Mouse (Mus musculus) macrophage (primary cell): ENCODE results near the gene Tyro3. TPM values are rescaled to one million over a fixed set of nuclear protein-coding genes. Genes with fewer than 3 reads are reported as not detected.

Experiments used
- H3K27ac ChIP-seq: fragments of 350-480 bp; formaldehyde crosslinking; 2 replicates; pipeline ENCODE4 v1.9.0; 2021
- H3K36me3 ChIP-seq: fragments of 350-480 bp; formaldehyde crosslinking; 2 replicates; pipeline ENCODE4 v1.9.0; 2021; ENCODE audit errors: inconsistent target
- H3K4me3 ChIP-seq: fragments of 350-480 bp; formaldehyde crosslinking; 2 replicates; pipeline ENCODE4 v1.9.0; 2021; ENCODE audit errors: inconsistent target
- H3K79me2 ChIP-seq: fragments of 350-480 bp; formaldehyde crosslinking; 2 replicates; pipeline ENCODE4 v1.9.0; 2021; ENCODE audit errors: inconsistent target
- WGBS: methylation state at CpG from one replicate; pipeline ENCODE4 v1.1.7; 2026; ENCODE audit warnings: inconsistent platforms; ENCODE audit not compliant: missing documents; 5-methylcytosine and 5-hydroxymethylcytosine counted together
- polyA plus RNA-seq: library from polyadenylated mRNA; stranded (reverse); fragments of 250-400 nt; gene quantifications from 3 replicates; pipeline ENCODE4 v1.2.4, GENCODE M21; 2018; ENCODE audit warnings: inconsistent platforms

The Tyro3 gene
- polyA plus RNA-seq, 1 experiment from 2014 or later: 0.93 TPM

DNA sequence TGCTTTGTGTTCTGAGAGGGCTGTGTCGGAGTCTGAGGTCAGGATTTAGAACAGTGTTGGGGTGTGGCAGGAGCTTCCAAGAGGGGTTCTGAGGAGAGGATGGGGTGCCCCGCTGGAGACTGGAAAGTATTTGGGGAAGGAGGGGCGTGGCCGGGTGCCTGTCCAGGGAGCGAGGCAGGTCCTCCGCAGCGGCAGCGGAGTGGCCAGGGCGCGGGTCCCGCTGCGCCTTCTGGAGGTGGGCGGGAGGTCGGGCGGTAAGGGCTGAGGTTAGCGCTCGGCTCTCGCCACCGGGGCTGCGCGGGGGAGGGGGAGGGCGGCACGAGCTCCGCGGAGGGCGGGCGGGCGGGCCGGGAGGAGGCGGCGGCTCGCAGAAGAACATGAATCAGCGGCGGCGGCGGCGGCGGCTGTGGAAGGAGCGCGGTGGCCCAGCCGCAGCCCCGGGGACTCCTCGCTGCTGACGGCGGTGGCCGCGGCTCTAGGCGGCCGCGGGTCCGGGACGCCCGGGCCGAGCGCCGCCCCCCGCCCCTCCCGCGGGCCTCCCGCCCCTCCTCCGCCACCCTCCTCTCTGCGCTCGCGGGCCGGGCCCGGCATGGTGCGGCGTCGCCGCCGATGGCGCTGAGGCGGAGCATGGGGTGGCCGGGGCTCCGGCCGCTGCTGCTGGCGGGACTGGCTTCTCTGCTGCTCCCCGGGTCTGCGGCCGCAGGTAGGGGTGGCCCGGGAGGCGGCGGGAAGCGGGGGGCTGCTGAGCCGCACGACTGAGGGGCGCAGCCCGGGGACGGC is 1.8 kb downstream of the Tyro3 start:
- no peaks in the 10 kb centered on the region for H3K36me3 ChIP-seq
- no peak overlapping the region for H3K27ac ChIP-seq
- no peaks in the 10 kb centered on the region for H3K79me2 ChIP-seq
- under 1% methylated on average over 33 of the region's 89 CpGs for WGBS
- H3K4me3 ChIP-seq: no peak overlapping the region

- Histone ChIP-seq H3K27ac (no peak overlapping the region), H3K36me3 (no peaks in the 10 kb centered on the region), H3K79me2 (no peaks in the 10 kb centered on the region), H3K4me3 (no peak overlapping the region)
- WGBS: 2% methylated on average over 15 of the region's 27 CpGs
Measured at GRCm38 (mm10) chr2:119799961-119800550, 2.5 kb downstream of the Tyro3 start.

DNA sequence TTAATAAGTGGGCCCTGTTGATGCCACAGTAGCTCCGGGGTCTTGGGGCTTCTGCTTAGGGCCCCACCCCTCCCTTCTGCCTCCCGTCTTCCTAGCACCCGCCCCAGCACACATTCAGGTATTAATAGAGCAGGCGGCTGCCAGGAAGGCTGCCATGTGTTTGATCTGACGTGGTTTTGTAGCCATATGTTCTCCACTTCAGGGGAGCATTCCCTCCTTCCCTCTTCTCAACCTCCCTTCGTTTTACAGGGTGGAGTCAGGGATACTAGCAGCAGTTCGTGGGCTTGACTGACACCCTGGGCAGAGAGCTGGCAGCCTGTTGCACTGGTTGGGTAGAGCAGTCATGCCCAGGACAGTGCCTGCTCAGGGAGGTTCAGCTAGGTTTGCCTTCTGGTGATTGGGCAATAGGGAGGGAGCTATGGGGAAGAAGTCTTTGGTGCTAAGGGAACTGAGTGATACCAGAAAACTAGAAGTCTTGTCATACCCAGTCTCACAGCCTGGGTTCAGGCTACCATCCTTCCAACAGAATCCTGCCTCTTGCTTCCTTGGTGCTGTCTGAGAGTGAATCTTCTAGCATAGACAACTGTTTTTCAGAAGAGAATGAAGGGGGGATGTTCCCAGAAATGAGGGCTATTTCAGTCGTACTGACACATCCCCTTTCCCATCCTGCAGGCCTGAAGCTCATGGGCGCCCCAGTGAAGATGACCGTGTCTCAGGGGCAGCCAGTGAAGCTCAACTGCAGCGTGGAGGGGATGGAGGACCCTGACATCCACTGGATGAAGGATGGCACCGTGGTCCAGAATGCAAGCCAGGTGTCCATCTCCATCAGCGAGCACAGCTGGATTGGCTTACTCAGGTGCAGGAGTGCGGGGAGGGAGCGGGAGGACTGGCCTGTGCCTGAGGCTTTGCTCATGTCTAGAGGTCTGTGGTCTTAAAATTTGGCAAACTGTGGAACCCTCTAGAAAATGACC is 3.6 kb downstream of the Tyro3 start:
- Histone ChIP-seq H3K27ac (no peak overlapping the region), H3K36me3 (no peaks in the 10 kb centered on the region), H3K4me3 (no peak overlapping the region), H3K79me2 (no peaks in the 10 kb centered on the region)
- 70% methylated on average over 12 of the region's 15 CpGs for WGBS

DNA sequence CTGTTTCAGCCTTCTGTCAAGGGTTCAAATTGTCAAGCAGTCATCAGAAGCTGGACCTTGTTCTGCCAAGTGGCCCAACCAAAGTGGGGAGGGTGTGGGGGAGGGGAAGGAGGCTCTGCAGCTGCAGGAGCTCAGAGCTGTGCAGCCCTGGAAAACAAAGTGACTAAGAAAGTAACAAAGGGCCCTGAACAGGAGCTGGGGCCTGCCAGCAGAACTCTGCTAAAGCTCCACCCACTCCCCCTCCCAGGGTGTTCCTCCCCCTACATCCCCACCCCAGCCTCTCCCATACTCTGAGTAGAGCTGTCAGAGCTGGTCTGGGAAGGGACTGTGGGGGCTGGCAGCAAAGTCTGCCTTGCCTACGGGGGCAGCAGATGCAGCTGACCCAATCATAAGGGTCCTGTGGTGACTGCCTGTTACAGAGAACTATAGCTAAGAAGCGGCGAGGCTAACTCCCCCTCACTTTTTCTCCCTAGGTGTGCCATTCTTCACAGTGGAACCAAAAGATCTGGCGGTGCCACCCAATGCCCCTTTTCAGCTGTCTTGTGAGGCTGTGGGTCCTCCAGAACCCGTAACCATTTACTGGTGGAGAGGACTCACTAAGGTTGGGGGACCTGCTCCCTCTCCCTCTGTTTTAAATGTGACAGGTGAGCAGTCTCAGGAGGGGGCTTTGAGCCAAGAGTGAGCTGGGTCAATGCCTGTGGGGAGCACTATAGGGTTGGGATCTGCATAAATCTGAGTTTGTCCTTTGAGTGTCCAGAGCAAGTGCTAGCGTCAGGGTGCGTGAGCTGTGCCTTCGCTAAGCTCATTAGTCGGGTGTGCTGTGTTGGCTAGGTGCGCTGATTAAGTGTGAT is 5.5 kb downstream of the Tyro3 start:
- Histone ChIP-seq H3K4me3 (no peak overlapping the region), H3K36me3 (no peaks in the 10 kb centered on the region), H3K79me2 (no peaks in the 10 kb centered on the region), H3K27ac (no peak overlapping the region)
- 94% methylated on average over 6 of the region's 10 CpGs for WGBS

- no peaks in the 10 kb centered on the region for H3K79me2 ChIP-seq
- no peak overlapping the region for H3K27ac ChIP-seq
- H3K36me3 ChIP-seq: no peaks in the 10 kb centered on the region
- WGBS: 77% methylated on average over 6 of the region's 6 CpGs
- no peak overlapping the region for H3K4me3 ChIP-seq
Measured at GRCm38 (mm10) chr2:119803618-119804274, 6.2 kb downstream of the Tyro3 start.

DNA sequence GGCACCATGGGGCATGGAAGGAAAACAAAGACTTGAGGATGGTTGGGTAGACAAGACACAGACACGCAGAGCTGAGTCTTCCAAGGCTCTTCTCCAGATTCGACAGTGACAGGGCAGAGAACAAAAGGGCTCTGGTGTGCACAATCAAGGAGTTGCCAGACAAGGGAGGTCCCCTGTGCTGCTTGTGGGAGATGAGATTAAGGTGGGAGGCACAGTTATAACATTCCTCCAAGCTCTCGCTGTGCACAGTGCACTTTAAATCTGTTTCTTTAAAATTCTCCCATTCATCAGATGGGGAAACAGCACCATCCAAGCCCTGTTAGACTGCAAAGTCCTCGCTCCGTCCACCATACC is 6.7 kb downstream of the Tyro3 start:
- H3K4me3 ChIP-seq: no peak overlapping the region
- H3K79me2 ChIP-seq: no peaks in the 10 kb centered on the region
- no peak overlapping the region for H3K27ac ChIP-seq
- no peaks in the 10 kb centered on the region for H3K36me3 ChIP-seq
- WGBS: 94% methylated on average over 4 of the region's 5 CpGs

DNA sequence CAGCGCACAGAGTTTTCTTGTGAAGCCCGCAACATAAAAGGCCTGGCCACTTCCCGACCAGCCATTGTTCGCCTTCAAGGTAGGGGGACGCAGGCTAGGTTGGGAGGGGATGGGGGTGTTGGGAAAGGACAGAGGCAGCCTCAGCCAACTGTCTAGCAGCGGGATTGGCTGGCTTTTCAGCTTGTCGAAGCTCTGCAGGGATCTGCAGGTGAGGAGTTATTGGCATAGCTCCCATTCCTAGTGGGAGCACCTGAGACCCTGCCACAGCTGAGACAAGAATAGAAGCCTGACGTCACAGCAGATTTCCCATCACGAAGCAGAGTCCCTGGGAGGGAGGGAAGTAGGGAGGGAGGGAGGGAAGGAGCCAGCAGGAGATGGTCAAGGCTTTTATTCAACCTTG is 7.2 kb downstream of the Tyro3 start:
- WGBS: 84% methylated on average over 9 of the region's 9 CpGs
- Histone ChIP-seq H3K4me3 (no peak overlapping the region), H3K36me3 (no peaks in the 10 kb centered on the region), H3K27ac (no peak overlapping the region), H3K79me2 (no peaks in the 10 kb centered on the region)

- Histone ChIP-seq H3K27ac (no peak overlapping the region), H3K36me3 (no peaks in the 10 kb centered on the region), H3K79me2 (no peaks in the 10 kb centered on the region), H3K4me3 (no peak overlapping the region)
- 96% methylated on average over 7 of the region's 8 CpGs for WGBS
Measured at GRCm38 (mm10) chr2:119805536-119805935, 8.0 kb downstream of the Tyro3 start.

GRCm38 (mm10) chr2:119808438-119808837 is 10.9 kb downstream of the Tyro3 start:
- no peaks in the 10 kb centered on the region for H3K36me3 ChIP-seq
- WGBS: 97% methylated on average over 4 of the region's 4 CpGs

DNA sequence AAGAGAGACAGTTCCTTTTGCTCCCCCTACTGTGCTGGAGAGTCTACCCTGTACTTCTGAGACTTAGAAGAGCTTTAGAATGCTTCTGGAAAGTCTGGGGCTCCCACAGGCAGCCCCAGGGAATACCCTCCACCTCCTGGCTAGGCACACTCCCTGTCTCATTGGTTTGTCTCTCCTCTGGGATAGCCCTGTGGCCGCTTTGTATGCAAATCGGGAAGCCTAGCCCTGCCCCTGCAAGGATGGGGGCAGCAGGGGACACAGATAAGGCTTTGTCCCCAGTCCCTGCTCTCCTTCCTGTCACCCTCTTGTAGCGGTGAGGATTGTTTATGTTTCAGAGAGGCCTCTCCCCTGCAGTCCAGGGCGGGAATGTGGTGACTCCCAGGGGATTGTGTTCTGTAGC is 11.3 kb downstream of the Tyro3 start:
- Histone ChIP-seq H3K27ac (no peak overlapping the region), H3K4me3 (no peak overlapping the region), H3K36me3 (no peaks in the 10 kb centered on the region), H3K79me2 (no peaks in the 10 kb centered on the region)
- WGBS: 93% methylated on average over 4 of the region's 4 CpGs

More at GRCm38 (mm10) chr2:119808438-119808837, 10.9 kb downstream of the Tyro3 start:
- no peaks in the 10 kb centered on the region for H3K79me2 ChIP-seq
- no peak overlapping the region for H3K27ac ChIP-seq
- H3K4me3 ChIP-seq: no peak overlapping the region

DNA sequence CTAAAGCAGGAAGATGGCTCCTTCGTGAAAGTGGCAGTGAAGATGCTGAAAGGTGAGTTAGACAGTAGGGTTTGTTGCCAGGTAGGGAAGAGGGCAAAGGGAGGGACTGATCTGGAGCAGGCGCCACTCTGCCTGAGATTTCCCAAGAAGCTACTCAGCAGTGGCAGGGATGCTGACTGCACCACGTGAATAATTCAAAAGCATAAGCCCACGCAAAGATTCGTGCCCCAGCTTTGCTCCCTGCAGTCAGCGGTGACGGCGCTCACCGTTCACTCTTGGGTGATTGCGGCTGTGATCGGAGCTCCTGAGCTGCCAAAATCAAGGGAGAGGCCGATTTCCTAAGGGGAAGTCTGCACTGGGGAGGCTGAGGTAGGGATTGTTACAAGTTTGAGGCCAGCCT is 13.4 kb downstream of the Tyro3 start:
- WGBS: 86% methylated on average over 12 of the region's 12 CpGs
- Histone ChIP-seq H3K79me2 (no peaks in the 10 kb centered on the region), H3K27ac (no peak overlapping the region), H3K4me3 (no peak overlapping the region), H3K36me3 (no peaks in the 10 kb centered on the region)

DNA sequence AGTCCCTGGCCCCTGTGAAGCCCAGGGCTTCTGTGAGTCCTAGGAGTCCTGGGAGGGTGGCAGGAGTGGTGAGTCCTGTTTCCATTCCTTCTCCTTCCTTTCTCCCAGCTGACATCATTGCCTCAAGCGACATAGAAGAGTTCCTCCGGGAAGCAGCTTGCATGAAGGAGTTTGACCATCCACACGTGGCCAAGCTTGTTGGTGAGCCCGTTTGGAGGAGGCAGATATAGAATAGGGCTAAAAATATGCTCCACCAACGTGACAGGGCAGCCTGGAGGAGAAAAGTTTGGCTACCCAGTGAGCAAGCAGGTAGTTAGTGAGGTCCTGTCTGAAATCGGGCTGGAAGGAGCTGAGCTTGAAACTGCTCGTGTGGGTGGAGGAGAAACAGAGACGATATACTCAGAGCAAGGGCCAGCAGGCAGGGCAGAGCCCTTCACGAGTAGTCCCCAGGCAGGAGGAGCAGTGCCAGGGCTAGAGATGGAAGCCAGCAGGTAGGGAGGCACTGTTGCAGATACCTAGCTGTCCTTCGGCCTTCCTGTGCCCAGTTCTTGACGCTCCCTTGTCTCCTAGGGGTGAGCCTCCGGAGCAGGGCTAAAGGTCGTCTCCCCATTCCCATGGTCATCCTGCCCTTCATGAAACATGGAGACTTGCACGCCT is 14.1 kb downstream of the Tyro3 start:
- Histone ChIP-seq H3K36me3 (no peaks in the 10 kb centered on the region), H3K79me2 (no peaks in the 10 kb centered on the region), H3K4me3 (no peak overlapping the region), H3K27ac (no peak overlapping the region)
- WGBS: 87% methylated on average over 13 of the region's 14 CpGs

DNA sequence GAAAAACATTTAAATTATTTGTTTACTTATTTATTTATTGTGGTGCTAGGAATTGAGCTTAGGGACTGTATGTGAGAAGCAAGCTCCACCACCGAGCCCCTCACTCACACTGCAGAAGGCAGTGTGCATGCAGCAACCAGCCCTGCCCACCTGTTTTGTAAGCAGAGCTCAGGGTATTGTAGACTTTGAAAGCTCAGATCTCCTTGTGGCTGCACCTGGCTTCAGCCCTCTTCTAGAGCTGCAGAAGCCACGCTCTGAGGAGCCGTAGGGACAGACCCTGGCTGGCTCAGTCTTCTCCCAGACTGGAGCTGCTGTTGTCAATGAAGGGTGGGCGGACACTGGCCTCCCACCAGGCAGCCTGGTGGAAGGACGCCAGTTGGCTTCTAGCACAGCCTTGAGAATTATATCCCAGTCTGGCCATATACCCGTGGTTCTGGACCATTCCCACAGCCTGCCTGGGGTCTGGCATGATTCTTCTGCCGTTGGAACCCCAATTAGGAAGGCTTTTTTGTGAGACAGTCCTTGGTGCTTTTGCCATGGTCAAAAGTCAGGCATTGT is 16.9 kb downstream of the Tyro3 start:
- no peak overlapping the region for H3K27ac ChIP-seq
- no peaks in the 10 kb centered on the region for H3K79me2 ChIP-seq
- 87% methylated on average over 7 of the region's 7 CpGs for WGBS
- H3K4me3 ChIP-seq: no peak overlapping the region
- no peaks in the 10 kb centered on the region for H3K36me3 ChIP-seq
